Mouse (Mus musculus) limb, embryonic 10.5 days (tissue): ENCODE data around the gene Unc5c. TPM values are rescaled to one million over a fixed set of nuclear protein-coding genes. Genes with fewer than 3 reads are reported as not detected.

Source experiments
- DNase-seq: peaks from one replicate; pipeline ENCODE4 v3.0.0-alpha.2; 2017; ENCODE audit warnings: low spot score
- H3K27ac ChIP-seq: fragments of 300-500 bp; sonication (generic); 2 replicates; pipeline ENCODE4 v1.5.1; 2016; ENCODE audit warnings: mild to moderate bottlenecking
- H3K27me3 ChIP-seq: fragments of 300-500 bp; sonication (generic); 2 replicates; pipeline ENCODE4 v1.6.1; 2016; ENCODE audit warnings: low read depth, mild to moderate bottlenecking; ENCODE audit not compliant: poor library complexity, severe bottlenecking
- H3K36me3 ChIP-seq: fragments of 300-500 bp; sonication (generic); 2 replicates; pipeline ENCODE4 v1.6.1; 2016; ENCODE audit warnings: mild to moderate bottlenecking, moderate library complexity
- H3K4me1 ChIP-seq: fragments of 300-500 bp; sonication (generic); 2 replicates; pipeline ENCODE4 v1.6.1; 2016
- H3K4me3 ChIP-seq: fragments of 300-500 bp; sonication (generic); 2 replicates; pipeline ENCODE4 v1.5.1; 2016; ENCODE audit warnings: mild to moderate bottlenecking, moderate library complexity
- H3K9me3 ChIP-seq: fragments of 300-500 bp; sonication (generic); replicated peaks from 2 replicates; pipeline ENCODE4 v1.6.1; 2016; ENCODE audit warnings: mild to moderate bottlenecking
- WGBS: fragments of 180-500 bp; shearing (Covaris S2); methylation state at CpG from one replicate; pipeline ENCODE4 v1.1.7; 2016; 5-methylcytosine and 5-hydroxymethylcytosine counted together
- polyA plus RNA-seq: library from polyadenylated mRNA; unstranded; fragments of >200 nt; fragmentation: Nextera tagmentation; extraction: Ambion mirVana; gene quantifications from 2 replicates; pipeline ENCODE4 v1.2.1, GENCODE M21; 2016

Gene Unc5c
- polyA plus RNA-seq, 1 experiment from 2014 or later = 12.9 TPM

DNA sequence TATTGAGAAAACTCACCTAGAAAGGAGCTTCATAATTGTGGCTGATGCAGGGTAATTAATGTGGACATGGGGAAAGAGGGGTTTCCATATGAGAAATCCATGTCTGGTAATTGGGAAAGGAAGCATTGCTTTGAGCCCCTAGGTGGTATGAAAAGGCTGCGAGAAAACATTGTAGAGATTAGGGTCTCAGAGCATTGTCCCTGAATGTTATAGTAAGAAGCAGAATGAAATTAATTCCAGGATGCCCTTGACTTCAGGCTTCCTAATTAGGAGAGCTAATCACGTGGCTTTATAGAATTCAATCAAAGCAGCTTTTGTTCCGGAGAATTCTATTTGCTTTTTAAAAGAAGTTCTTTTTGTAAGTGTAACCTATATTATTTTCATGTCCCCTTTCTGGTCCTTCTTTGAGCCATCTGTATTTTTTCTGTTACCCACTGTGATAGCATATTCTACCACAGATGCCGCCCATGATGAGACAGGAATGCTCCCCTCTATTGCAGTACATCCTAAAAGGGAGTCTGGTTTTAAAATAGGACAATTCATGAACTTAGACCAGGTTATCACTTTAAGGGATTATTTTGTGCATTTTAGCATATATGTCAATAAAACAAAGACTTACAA is 124.5 kb downstream of the Unc5c start:
- Histone ChIP-seq H3K4me3 (no peak overlapping the region), H3K27me3 (no peaks in the 10 kb centered on the region), H3K9me3 (no peaks in the 10 kb centered on the region), H3K4me1 (no peaks in the 10 kb centered on the region), H3K27ac (no peak overlapping the region), H3K36me3 (no peaks in the 10 kb centered on the region)
- WGBS = 83% methylated on average over 4 of the region's 4 CpGs
- DNase-seq = no peak

DNA sequence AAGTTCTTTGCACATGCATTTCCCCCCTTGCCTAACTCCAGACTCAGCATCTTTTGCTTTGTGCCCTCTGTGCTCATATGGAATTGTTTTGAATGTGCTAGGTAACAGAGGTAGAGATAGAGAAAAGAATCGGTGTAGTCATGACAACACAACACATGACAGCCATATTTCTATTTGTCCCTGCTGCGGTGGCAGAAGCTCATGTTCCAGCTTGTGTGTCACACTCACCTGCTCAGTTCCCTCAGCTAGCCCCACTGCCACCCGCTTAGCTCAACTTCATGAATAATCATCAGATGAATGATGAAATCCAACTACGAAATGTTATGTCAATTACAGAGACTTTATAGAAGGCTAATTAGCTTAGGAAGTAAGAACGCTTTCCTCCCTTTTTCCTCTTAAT is 128.2 kb downstream of the Unc5c start:
- Histone ChIP-seq H3K27me3 (no peaks in the 10 kb centered on the region), H3K27ac (no peak overlapping the region), H3K4me1 (no peaks in the 10 kb centered on the region), H3K9me3 (no peaks in the 10 kb centered on the region), H3K36me3 (no peaks in the 10 kb centered on the region), H3K4me3 (no peak overlapping the region)
- DNase-seq = no peak
- 87% methylated on average over 5 of the region's 5 CpGs for WGBS

DNA sequence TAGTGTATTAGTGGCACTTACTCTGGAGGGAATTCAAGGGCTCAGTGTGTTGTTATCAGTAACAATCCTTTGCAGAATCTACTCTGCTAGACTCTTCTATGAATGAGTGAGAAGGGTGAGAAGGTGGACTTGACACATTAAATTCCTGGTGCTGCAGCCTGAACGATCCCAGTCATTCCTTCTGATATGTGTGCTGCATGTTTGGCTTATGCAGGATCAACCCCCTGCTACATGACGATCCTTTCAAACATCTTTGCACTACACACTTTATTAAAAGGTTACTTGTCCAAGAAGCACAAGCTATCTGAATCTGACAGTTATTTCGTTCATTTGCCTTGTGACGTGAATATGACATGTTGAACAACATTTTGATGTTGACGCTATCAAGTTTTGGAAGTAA is 129.1 kb downstream of the Unc5c start:
- no peaks in the 10 kb centered on the region for H3K27me3 ChIP-seq
- H3K36me3 ChIP-seq = no peaks in the 10 kb centered on the region
- no peaks in the 10 kb centered on the region for H3K4me1 ChIP-seq
- DNase-seq = no peak
- WGBS = 85% methylated on average over 5 of the region's 5 CpGs
- no peaks in the 10 kb centered on the region for H3K9me3 ChIP-seq
- H3K4me3 ChIP-seq = no peak overlapping the region
- no peak overlapping the region for H3K27ac ChIP-seq

DNA sequence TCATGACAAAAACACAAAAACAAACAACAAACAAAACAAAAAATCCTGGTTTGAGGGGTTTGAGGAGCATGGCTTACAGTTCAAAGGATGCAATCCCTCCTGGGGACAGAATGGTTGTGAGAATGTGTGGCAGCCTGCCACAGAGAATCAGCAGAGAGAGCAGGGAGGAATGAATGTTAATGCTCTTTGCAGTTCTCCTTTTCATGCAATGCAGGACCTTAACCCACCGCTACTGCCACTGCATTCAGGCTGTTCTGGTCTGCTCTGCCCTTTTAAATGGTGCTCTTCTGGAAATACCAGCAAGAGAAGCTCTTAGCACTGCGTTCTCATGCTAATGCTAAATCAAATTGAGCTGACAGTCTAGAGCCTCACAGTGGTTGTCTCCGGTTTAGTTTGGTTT is 130.1 kb downstream of the Unc5c start:
- H3K36me3 ChIP-seq = no peaks in the 10 kb centered on the region
- WGBS = 31% methylated on average over 3 of the region's 3 CpGs
- H3K9me3 ChIP-seq = no peaks in the 10 kb centered on the region
- no peak overlapping the region for H3K4me3 ChIP-seq
- peaks cover 3% of the 10 kb centered on the region; the same call in 1 of the 2 replicates for H3K4me1 ChIP-seq
- no peak for DNase-seq
- no peaks in the 10 kb centered on the region for H3K27me3 ChIP-seq
- no peak overlapping the region for H3K27ac ChIP-seq

DNA sequence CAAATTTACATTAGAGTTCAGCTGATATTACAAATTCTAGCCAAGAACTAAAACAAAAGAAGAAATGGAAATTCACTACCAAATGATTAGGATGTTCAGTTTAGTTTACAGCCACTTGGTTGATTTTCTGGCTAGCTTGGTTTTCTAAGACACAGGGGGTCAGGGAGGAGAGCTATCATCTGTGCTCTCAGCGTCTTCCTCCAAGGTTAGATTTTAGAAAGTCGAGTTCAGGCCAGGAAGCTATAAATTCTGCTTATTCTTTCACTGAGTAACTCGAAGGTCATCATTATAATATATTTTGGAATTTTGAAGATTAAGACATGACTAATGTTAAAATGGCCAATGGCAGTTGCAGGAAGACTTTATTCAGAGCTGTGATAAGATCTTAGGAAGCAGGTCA is 131.4 kb downstream of the Unc5c start:
- Histone ChIP-seq H3K4me1 (peaks cover 13% of the 10 kb centered on the region), H3K27ac (no peak overlapping the region), H3K36me3 (no peaks in the 10 kb centered on the region), H3K9me3 (no peaks in the 10 kb centered on the region), H3K27me3 (no peaks in the 10 kb centered on the region), H3K4me3 (no peak overlapping the region)
- WGBS = 75% methylated on average over 3 of the region's 3 CpGs
- no peak for DNase-seq

DNA sequence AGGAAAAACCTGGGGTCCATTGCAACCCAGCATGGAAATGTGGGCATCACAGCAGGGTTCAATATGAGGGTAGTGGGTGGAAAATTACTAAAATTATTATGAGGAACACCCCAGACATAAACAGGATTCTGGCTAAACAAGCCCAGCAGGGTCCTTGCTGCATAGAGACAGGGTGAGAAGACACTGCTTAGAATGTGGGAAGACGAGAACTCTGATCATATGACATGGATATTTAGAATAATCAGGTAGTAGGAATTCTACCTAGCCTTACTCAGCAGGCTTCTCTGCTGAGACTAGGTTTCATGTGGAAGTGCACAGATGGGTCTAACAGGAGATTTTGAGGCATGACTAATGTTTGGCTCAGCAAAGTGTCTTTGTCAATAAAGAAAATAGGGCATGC is 131.9 kb downstream of the Unc5c start:
- WGBS = 85% methylated on average over 1 of the region's 1 CpGs
- peaks cover 13% of the 10 kb centered on the region for H3K4me1 ChIP-seq
- no peak for DNase-seq
- H3K27me3 ChIP-seq = no peaks in the 10 kb centered on the region
- no peaks in the 10 kb centered on the region for H3K36me3 ChIP-seq
- H3K9me3 ChIP-seq = no peaks in the 10 kb centered on the region
- no peak overlapping the region for H3K27ac ChIP-seq
- H3K4me3 ChIP-seq = no peak overlapping the region

DNA sequence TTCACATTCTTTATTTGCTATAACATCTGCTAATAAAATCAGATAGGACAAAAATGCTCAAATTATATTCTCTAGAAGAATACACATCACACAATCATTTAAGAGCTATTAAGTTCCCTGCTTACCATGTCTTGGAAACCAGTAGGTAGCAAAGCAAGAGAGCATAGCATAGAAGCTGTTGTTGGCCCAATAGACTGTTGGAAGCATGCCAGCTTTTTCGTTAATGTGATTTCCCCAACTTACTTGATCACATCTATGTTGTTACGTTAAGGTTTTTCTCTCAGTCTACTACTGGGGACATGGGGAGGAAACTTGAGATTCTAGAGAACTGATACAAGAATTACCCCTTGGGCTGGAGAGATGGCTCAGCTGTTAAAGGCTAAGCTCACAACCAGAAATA is 133.0 kb downstream of the Unc5c start:
- WGBS = 92% methylated on average over 2 of the region's 2 CpGs
- H3K4me3 ChIP-seq = no peak overlapping the region
- H3K4me1 ChIP-seq = peaks cover 13% of the 10 kb centered on the region
- DNase-seq = no peak
- no peaks in the 10 kb centered on the region for H3K36me3 ChIP-seq
- H3K9me3 ChIP-seq = no peaks in the 10 kb centered on the region
- no peaks in the 10 kb centered on the region for H3K27me3 ChIP-seq
- no peak overlapping the region for H3K27ac ChIP-seq

DNA sequence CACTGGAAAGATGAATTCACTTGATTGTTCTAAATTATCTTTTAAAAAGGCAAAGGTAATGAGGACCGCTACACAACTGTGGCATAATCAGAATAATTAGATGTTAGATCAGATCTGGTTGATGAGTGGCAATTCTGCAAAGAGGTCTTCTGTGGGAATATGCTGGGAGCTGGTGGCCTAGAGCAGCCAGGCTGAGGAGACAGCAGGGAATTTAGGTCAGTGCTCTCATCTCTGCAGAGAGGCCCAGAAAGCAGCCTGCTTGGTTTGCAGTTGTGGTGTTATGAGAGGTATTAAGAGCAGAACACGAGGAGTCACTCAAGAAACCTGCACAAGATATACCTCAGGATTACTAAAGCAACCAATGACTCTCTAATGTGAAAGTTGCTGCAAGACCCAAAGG is 133.9 kb downstream of the Unc5c start:
- 87% methylated on average over 2 of the region's 2 CpGs for WGBS
- no peaks in the 10 kb centered on the region for H3K27me3 ChIP-seq
- no peak for DNase-seq

DNA sequence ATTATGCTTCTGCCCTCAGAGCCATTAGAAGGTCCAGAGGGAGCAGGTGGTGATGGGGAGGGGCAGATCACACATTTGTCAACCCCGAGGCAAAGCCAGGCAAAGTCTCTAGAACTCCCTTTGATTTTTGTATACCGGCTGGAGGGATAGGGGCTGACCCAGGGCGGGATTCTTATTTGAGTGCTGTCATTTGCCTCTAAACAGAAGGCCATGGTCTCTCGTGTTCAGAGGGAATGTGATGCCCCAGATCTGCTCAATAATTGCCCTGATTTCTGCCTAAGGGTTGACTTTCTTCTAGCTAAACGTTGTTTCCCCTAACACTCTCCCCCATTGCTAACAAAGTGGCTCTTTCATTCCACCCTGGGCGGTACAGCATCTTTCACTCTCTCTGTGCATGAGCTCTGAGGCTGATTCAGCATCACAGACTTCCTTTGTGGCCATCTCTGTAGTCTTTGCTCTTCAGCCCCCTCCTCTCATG is 136.1 kb downstream of the Unc5c start:
- no peak overlapping the region for H3K4me3 ChIP-seq
- H3K4me1 ChIP-seq = peaks cover 13% of the 10 kb centered on the region
- whole genome bisulfite sequencing = 13% methylated on average over 6 of the region's 6 CpGs
- no peak overlapping the region for H3K27ac ChIP-seq
- H3K9me3 ChIP-seq = no peaks in the 10 kb centered on the region
- H3K27me3 ChIP-seq = no peaks in the 10 kb centered on the region
- no peak for DNase-seq
- no peaks in the 10 kb centered on the region for H3K36me3 ChIP-seq

More for the DNA sequence above, 133.9 kb downstream of the Unc5c start:
- Histone ChIP-seq H3K27ac (no peak overlapping the region), H3K9me3 (no peaks in the 10 kb centered on the region), H3K4me3 (no peak overlapping the region), H3K36me3 (no peaks in the 10 kb centered on the region), H3K4me1 (peaks cover 13% of the 10 kb centered on the region)

DNA sequence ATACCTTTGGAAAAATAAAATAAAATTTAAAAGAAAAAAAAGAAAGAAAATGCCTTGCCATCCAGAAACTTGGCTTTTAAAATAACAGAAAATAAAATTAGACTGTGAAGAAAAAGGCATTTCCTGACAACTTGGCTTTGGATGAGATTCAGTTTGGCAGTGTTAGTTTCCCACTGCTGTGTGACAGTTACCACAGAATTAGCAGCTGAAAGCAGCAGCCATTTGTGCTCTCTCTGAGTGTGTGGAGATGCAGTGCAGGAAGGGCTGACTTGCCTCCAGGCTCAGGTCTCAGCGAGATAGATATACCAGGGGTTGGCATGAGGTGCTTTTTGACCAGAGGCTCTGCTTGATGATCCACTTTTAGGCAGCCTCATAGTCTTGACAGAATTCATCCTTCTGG is 151.7 kb downstream of the Unc5c start:
- Histone ChIP-seq H3K36me3 (no peaks in the 10 kb centered on the region), H3K4me1 (no peaks in the 10 kb centered on the region)
- WGBS = 54% methylated on average over 1 of the region's 1 CpGs

DNA sequence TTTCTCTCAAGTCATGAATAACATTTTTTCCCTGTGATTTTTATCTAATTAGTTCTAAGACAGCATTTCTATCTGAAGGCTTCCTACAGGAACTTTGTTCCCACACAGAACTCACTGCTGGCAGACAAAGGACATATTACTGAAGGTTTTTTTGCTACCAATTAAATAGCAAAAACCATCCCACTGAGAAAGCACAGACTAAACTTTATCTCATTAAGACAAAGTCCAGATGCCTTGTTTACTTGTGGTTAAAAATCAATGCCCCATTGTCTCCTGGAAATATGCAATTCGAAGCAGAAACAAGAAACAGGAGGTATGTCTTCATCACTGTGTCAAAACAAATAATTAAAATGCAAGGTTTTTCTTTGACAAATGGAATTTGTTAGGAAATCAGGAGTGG is 153.7 kb downstream of the Unc5c start:
- 76% methylated on average over 1 of the region's 1 CpGs for WGBS
- Histone ChIP-seq H3K4me1 (no peaks in the 10 kb centered on the region), H3K27me3 (no peaks in the 10 kb centered on the region), H3K36me3 (no peaks in the 10 kb centered on the region), H3K4me3 (no peak overlapping the region), H3K27ac (no peak overlapping the region), H3K9me3 (no peaks in the 10 kb centered on the region)
- DNase-seq = no peak

More for the DNA sequence above, 151.7 kb downstream of the Unc5c start:
- Histone ChIP-seq H3K4me3 (no peak overlapping the region), H3K27ac (no peak overlapping the region), H3K27me3 (no peaks in the 10 kb centered on the region), H3K9me3 (no peaks in the 10 kb centered on the region)
- no peak for DNase-seq

DNA sequence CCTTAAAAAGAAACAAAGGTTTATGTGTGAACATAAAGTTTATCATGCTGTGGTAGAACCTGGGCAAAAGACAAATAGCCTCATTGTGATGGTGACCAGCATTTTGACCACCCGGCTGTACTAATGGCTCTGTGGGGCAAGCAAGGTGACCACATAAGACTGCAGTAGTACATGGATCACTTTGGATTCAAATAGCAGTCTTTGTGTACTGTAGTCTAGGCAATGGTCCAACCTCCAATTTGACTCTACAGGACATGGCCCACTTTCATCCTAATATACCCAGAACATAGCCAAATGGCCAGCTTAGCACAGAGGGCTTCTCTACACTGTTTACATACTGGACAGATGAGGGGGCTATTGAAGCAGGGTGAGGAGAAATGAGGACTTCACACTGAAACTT is 156.5 kb downstream of the Unc5c start:
- 93% methylated on average over 1 of the region's 1 CpGs for WGBS
- Histone ChIP-seq H3K9me3 (no peaks in the 10 kb centered on the region), H3K27me3 (no peaks in the 10 kb centered on the region), H3K36me3 (no peaks in the 10 kb centered on the region), H3K4me1 (no peaks in the 10 kb centered on the region), H3K4me3 (no peak overlapping the region), H3K27ac (no peak overlapping the region)
- DNase-seq = no peak

DNA sequence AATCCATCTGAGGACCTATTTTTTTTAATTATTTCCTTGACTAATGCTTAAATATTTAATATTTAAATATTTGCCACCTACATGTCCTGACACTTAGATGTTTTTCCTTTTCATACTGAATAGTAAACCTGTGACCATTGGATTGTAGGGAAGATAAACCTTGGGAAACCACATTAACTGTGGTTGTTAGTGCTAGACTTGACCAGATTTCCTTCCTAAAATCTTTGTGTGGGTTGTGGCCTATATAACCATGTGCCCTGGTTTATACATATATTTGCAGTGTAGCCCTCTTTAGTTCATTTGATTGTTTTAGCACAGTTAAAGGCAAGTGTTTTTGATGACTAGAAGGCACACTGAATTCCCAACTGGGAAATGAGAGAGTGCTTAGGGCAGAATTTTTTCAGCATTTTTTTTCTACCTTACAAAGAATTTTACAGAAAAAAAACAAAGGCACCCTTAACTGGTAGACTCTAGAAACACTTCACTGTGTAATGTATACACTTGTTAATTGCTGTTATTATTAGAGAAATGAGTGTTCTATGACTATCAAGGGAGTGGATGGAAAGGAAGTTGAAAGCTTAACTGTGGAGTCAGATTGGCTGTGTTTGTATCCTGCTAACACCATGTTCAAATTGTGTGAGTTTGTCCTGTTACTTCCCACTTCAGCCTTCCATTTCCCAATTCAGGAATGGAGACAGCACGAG is 162.1 kb downstream of the Unc5c start:
- no peak overlapping the region for H3K4me3 ChIP-seq
- no peaks in the 10 kb centered on the region for H3K36me3 ChIP-seq
- no peaks in the 10 kb centered on the region for H3K27me3 ChIP-seq
- WGBS = 78% methylated on average over 1 of the region's 1 CpGs
- DNase-seq = no peak
- peaks cover 3% of the 10 kb centered on the region; the same call in 1 of the 2 replicates for H3K4me1 ChIP-seq
- no peaks in the 10 kb centered on the region for H3K9me3 ChIP-seq
- H3K27ac ChIP-seq = no peak overlapping the region
